Mouse (Mus musculus) forebrain, embryonic 13.5 days (tissue): ENCODE measurements at regions not wholly inside any gene's neighbourhood (a gene's known extent, or its start where the extent isn't known, plus 50 kb on each side); places are given as distances from the start of the nearest gene placed in this dataset.

Experiments
- ATAC-seq: fragments of 200-750 bp; cut with Nextera tagmentation; 2 replicates; pipeline ENCODE4 v1.8.0; 2017
- H3K27ac ChIP-seq: fragments of 300-500 bp; sonication (generic); 2 replicates; pipeline ENCODE4 v1.5.1; 2015; ENCODE audit warnings: inconsistent platforms, mild to moderate bottlenecking, moderate library complexity
- H3K27me3 ChIP-seq: fragments of 300-500 bp; sonication (generic); 2 replicates; pipeline ENCODE4 v1.6.1; 2015; ENCODE audit warnings: mild to moderate bottlenecking, inconsistent platforms
- H3K36me3 ChIP-seq: fragments of 300-500 bp; sonication (generic); 2 replicates; pipeline ENCODE4 v1.6.1; 2015; ENCODE audit warnings: mild to moderate bottlenecking, inconsistent platforms; ENCODE audit not compliant: poor library complexity, severe bottlenecking
- H3K4me1 ChIP-seq: fragments of 300-500 bp; sonication (generic); 2 replicates; pipeline ENCODE4 v1.6.1; 2015; ENCODE audit warnings: inconsistent platforms
- H3K4me2 ChIP-seq: fragments of 300-500 bp; sonication (generic); 2 replicates; pipeline ENCODE4 v1.6.1; 2015; ENCODE audit warnings: inconsistent platforms, mild to moderate bottlenecking, moderate library complexity
- H3K4me3 ChIP-seq: fragments of 300-500 bp; sonication (generic); 2 replicates; pipeline ENCODE4 v1.5.1; 2015; ENCODE audit warnings: mild to moderate bottlenecking, inconsistent platforms
- H3K9ac ChIP-seq: fragments of 300-500 bp; sonication (generic); 2 replicates; pipeline ENCODE4 v1.6.1; 2015; ENCODE audit warnings: mild to moderate bottlenecking, inconsistent platforms
- H3K9me3 ChIP-seq: fragments of 300-500 bp; sonication (generic); replicated peaks from 2 replicates; pipeline ENCODE4 v1.6.1; 2016; ENCODE audit warnings: inconsistent platforms
- WGBS: fragments of 180-500 bp; shearing (Covaris S2); methylation state at CpG from one replicate; pipeline ENCODE4 v1.1.7; 2015; 5-methylcytosine and 5-hydroxymethylcytosine counted together

DNA sequence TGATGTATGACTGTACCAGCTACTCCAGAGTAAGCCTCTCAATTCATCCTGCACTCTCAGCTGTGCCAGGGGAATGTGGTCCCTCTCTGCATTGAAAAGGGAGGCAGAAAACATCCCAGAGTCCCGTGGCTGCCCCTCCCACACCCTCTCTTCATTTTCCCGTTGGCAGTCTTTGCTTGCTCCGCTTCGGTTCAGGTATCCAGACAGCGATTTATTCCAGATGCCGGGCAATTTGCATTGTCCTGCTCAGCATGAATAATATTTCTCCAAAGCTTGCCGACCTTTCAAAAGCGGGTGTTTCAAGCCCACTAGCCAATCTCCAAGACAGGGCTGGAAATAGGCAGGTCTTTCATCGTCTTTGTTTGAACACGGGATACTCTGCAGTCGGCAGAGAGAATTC, 220.5 kb upstream of the Ntm start:
- no peaks in the 10 kb centered on the region for H3K36me3 ChIP-seq
- no peak for ATAC-seq
- no peaks in the 10 kb centered on the region for H3K9me3 ChIP-seq
- H3K4me3 ChIP-seq = no peak overlapping the region
- H3K27ac ChIP-seq = no peak overlapping the region
- H3K9ac ChIP-seq = no peak overlapping the region
- no peak overlapping the region for H3K4me2 ChIP-seq
- WGBS = 72% methylated on average over 11 of the region's 11 CpGs
- H3K27me3 ChIP-seq = no peaks in the 10 kb centered on the region
- peaks cover 10% of the 10 kb centered on the region for H3K4me1 ChIP-seq

- no peak overlapping the region for H3K9ac ChIP-seq
- no peak overlapping the region for H3K4me3 ChIP-seq
- no peak overlapping the region for H3K27ac ChIP-seq
- H3K4me2 ChIP-seq = no peak overlapping the region
- no peaks in the 10 kb centered on the region for H3K9me3 ChIP-seq
- ATAC-seq = no peak
- peaks cover 10% of the 10 kb centered on the region for H3K4me1 ChIP-seq
- no peaks in the 10 kb centered on the region for H3K27me3 ChIP-seq
- no peaks in the 10 kb centered on the region for H3K36me3 ChIP-seq
- WGBS = 53% methylated on average over 10 of the region's 10 CpGs
These were observed 222.2 kb upstream of the Ntm start for GRCm38 (mm10) chr9:30184996-30185763.

DNA sequence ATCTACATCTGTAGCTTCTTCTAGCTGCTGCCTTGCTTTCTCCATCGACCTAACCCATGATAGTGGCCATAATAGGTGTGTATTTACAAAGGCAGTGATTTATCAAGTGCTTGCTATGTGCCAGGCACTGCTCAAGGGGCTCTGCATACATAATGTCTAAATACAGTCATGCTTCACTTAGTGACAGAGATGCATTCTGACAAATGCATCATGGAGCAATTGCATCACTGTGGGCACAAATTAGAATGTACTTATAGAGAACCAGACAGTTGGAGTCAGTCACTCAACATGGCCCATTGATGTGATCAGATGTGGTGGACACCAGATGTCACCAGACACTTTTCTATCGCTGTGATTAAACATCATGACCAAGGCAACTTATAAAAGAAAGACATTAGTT, 223.3 kb upstream of the Ntm start:
- ATAC-seq = no peak
- H3K9me3 ChIP-seq = no peaks in the 10 kb centered on the region
- 93% methylated on average over 2 of the region's 2 CpGs for WGBS
- peaks cover 10% of the 10 kb centered on the region for H3K4me1 ChIP-seq
- no peak overlapping the region for H3K9ac ChIP-seq
- no peaks in the 10 kb centered on the region for H3K27me3 ChIP-seq
- no peak overlapping the region for H3K4me2 ChIP-seq
- no peak overlapping the region for H3K4me3 ChIP-seq
- no peak overlapping the region for H3K27ac ChIP-seq
- H3K36me3 ChIP-seq = no peaks in the 10 kb centered on the region

- H3K4me3 ChIP-seq = no peak overlapping the region
- H3K9me3 ChIP-seq = no peaks in the 10 kb centered on the region
- H3K27me3 ChIP-seq = no peaks in the 10 kb centered on the region
- peaks cover 8% of the 10 kb centered on the region for H3K4me1 ChIP-seq
- ATAC-seq = no peak
- H3K36me3 ChIP-seq = no peaks in the 10 kb centered on the region
- WGBS = 94% methylated on average over 5 of the region's 5 CpGs
- no peak overlapping the region for H3K27ac ChIP-seq
- H3K4me2 ChIP-seq = no peak overlapping the region
- no peak overlapping the region for H3K9ac ChIP-seq
These were observed 227.1 kb upstream of the Ntm start for GRCm38 (mm10) chr9:30190078-30190477.

DNA sequence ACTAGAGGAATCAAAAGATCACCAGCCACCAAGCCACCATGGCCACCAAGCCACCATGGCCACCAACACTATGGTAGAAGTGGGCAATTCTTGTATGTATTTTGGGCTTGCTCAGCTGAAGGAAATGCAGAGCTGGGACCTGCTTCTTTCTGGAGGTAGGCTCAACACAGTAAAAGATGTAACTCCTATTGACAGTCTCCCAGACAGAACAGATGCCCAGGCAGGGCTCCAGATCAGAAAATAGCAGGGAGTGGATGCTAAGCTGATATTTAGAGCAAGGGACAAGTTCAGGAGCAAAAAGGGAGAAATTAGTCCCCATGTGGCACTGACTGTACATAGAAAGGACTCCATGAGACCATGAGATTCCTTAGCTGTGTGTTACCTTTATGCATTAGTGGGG, 228.2 kb upstream of the Ntm start:
- Histone ChIP-seq H3K4me3 (no peak overlapping the region), H3K4me2 (no peak overlapping the region), H3K9ac (no peak overlapping the region), H3K27ac (no peak overlapping the region), H3K4me1 (no peaks in the 10 kb centered on the region), H3K36me3 (no peaks in the 10 kb centered on the region), H3K27me3 (no peaks in the 10 kb centered on the region), H3K9me3 (no peaks in the 10 kb centered on the region)
- ATAC-seq = no peak

DNA sequence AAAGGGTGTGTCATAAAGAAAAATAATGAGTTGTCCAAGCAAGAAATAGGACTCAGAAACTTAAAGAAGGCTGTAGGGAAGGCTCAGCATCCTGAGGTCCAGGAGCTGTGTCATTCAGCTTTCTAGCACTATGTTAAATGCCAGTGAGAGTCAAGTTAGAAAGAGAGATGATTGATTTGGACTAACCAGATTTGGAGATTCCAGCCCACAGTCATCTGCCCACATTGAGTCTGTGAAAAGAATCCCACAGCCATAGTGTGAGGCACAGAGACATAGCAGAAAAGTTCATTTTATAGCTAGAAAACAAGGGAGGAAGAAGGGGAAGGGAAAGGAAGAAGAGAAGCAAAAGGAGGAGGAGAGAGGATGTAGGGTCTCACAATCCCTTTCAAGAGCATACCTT, 229.0 kb upstream of the Ntm start:
- H3K4me2 ChIP-seq = no peak overlapping the region
- no peak overlapping the region for H3K4me3 ChIP-seq
- H3K27ac ChIP-seq = no peak overlapping the region
- no peaks in the 10 kb centered on the region for H3K36me3 ChIP-seq
- H3K27me3 ChIP-seq = no peaks in the 10 kb centered on the region
- H3K9me3 ChIP-seq = no peaks in the 10 kb centered on the region
- ATAC-seq = no peak
- H3K9ac ChIP-seq = no peak overlapping the region
- H3K4me1 ChIP-seq = no peaks in the 10 kb centered on the region

- H3K4me3 ChIP-seq = no peak overlapping the region
- no peaks in the 10 kb centered on the region for H3K9me3 ChIP-seq
- H3K4me1 ChIP-seq = no peaks in the 10 kb centered on the region
- no peak overlapping the region for H3K27ac ChIP-seq
- no peaks in the 10 kb centered on the region for H3K27me3 ChIP-seq
- no peak overlapping the region for H3K9ac ChIP-seq
- no peaks in the 10 kb centered on the region for H3K36me3 ChIP-seq
- WGBS = 86% methylated on average over 3 of the region's 3 CpGs
- ATAC-seq = no peak
- no peak overlapping the region for H3K4me2 ChIP-seq
These were observed 231.9 kb upstream of the Ntm start for GRCm38 (mm10) chr9:30194866-30195265.

DNA sequence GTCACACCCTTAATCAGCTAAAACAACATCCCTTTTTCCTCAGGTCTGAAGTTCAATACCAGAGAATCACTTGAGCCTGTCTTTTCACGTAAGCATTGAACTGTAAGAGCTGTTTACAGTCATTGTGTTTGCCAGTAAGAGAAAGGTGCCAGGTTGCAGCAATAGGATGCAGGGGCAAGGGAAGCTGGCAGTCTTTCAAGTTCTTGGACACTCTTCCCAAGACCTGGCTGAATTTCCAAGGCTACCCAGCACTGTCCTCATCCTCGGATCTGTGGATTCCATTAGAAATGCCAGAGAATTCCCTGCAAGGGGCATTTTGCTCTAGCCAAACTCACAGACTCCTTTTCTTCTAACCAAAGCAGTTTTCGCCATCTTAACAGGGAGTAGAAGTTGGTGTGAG, 224.5 kb upstream of the Snx19 start:
- no peak overlapping the region for H3K4me3 ChIP-seq
- no peak overlapping the region for H3K9ac ChIP-seq
- H3K27me3 ChIP-seq = no peaks in the 10 kb centered on the region
- WGBS = 86% methylated on average over 3 of the region's 3 CpGs
- ATAC-seq = no peak
- H3K4me2 ChIP-seq = no peak overlapping the region
- H3K4me1 ChIP-seq = no peaks in the 10 kb centered on the region
- H3K36me3 ChIP-seq = no peaks in the 10 kb centered on the region
- no peak overlapping the region for H3K27ac ChIP-seq
- no peaks in the 10 kb centered on the region for H3K9me3 ChIP-seq

GRCm38 (mm10) chr9:30207631-30208030, 219.3 kb upstream of the Snx19 start:
- Histone ChIP-seq H3K4me3 (no peak overlapping the region), H3K9ac (no peak overlapping the region), H3K36me3 (no peaks in the 10 kb centered on the region), H3K4me1 (no peaks in the 10 kb centered on the region), H3K27me3 (no peaks in the 10 kb centered on the region), H3K9me3 (no peaks in the 10 kb centered on the region), H3K4me2 (no peak overlapping the region), H3K27ac (no peak overlapping the region)
- no peak for ATAC-seq
- 87% methylated on average over 4 of the region's 4 CpGs for WGBS

DNA sequence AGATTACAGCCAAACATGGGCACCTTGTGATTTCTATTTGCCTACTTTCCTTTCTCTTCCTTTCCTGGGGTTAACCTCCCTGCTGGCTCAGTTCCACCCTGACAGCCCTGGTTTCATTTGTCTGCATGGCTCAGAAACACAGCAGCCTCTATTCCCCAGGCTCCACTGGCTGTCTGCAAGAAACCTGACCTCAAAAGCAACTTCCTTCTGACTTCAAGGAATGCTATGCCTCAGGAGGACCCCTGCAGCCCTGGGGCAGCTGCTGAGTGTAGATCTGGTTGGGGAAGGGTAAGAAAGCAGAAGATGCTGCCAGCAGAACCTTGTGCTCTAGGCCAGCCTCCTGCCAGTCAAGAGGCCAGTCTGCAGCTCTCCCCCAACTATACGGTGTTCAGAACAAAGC, 217.1 kb upstream of the Snx19 start:
- no peak for ATAC-seq
- Histone ChIP-seq H3K4me1 (no peaks in the 10 kb centered on the region), H3K36me3 (no peaks in the 10 kb centered on the region), H3K9ac (no peak overlapping the region), H3K4me2 (no peak overlapping the region), H3K4me3 (no peak overlapping the region), H3K9me3 (no peaks in the 10 kb centered on the region), H3K27ac (no peak overlapping the region), H3K27me3 (no peaks in the 10 kb centered on the region)
- 34% methylated on average over 1 of the region's 1 CpGs for WGBS

GRCm38 (mm10) chr9:30212471-30213075, 214.3 kb upstream of the Snx19 start:
- H3K27me3 ChIP-seq = no peaks in the 10 kb centered on the region
- H3K4me1 ChIP-seq = no peaks in the 10 kb centered on the region
- no peak overlapping the region for H3K9ac ChIP-seq
- ATAC-seq = no peak
- H3K4me2 ChIP-seq = no peak overlapping the region
- 95% methylated on average over 3 of the region's 3 CpGs for WGBS
- H3K27ac ChIP-seq = no peak overlapping the region
- H3K9me3 ChIP-seq = no peaks in the 10 kb centered on the region
- no peaks in the 10 kb centered on the region for H3K36me3 ChIP-seq
- no peak overlapping the region for H3K4me3 ChIP-seq

- Histone ChIP-seq H3K4me1 (0 out of 2 replicates have a peak, but pooled peaks cover 4% of the 10 kb centered on the region), H3K27ac (no peak overlapping the region), H3K9me3 (no peaks in the 10 kb centered on the region), H3K4me2 (no peak overlapping the region), H3K27me3 (no peaks in the 10 kb centered on the region), H3K36me3 (no peaks in the 10 kb centered on the region), H3K9ac (no peak overlapping the region), H3K4me3 (no peak overlapping the region)
- no peak for ATAC-seq
- 71% methylated on average over 8 of the region's 8 CpGs for WGBS
These were observed 192.3 kb upstream of the Snx19 start for GRCm38 (mm10) chr9:30234501-30235163.
